11 mouse cellular contexts compared by ENCODE assay signal in genomic region chr7:95853225-95853812, GRCm38 (mm10).
DNase-seq lines count a peak whose midpoint lies in the region; ATAC-seq and TF ChIP-seq lines count a peak whose summit lies in the region.
"Had no signal": no experiment of that assay in that cellular context is flagged by ENCODE, and none has a peak within 500 bp of the region (broad histone marks: within the 10 kb centered on the region; RNA-seq: fewer than 3 reads in every experiment).

No protein-coding gene starts in this region.

- no peak overlapping the region for H3K27ac ChIP-seq in kidney, adult 2 months (ENCODE audit: insufficient read depth, low read depth, low read length)
- H3K27ac ChIP-seq in kidney, embryonic 16.5 days (ENCODE audit: low read length), result no peak overlapping the region
- H3K27ac ChIP-seq: forebrain, embryonic 10.5 days; neural tube, embryonic 12.5 days had no signal

- no peaks in the 10 kb centered on the region for H3K36me3 ChIP-seq in kidney, adult 2 months (ENCODE audit: control insufficient read depth, insufficient read depth, low read length)
- no peaks in the 10 kb centered on the region for H3K36me3 ChIP-seq in kidney, embryonic 16.5 days (ENCODE audit: insufficient read depth, low read length)
- H3K36me3 ChIP-seq: forebrain, embryonic 10.5 days; neural tube, embryonic 12.5 days had no signal

- no peak overlapping the region for H3K4me2 ChIP-seq in kidney, embryonic 16.5 days (replicated peaks; ENCODE audit: low read depth, low read length)
- H3K4me2 ChIP-seq: neural tube, embryonic 12.5 days had no signal

- H3K4me1 ChIP-seq in kidney, adult 2 months (ENCODE audit: control insufficient read depth, insufficient read depth, low read length), result no peaks in the 10 kb centered on the region
- no peaks in the 10 kb centered on the region for H3K4me1 ChIP-seq in kidney, embryonic 16.5 days (ENCODE audit: insufficient read depth, low read length)
- H3K4me1 ChIP-seq: forebrain, embryonic 10.5 days; neural tube, embryonic 12.5 days had no signal

- no peak overlapping the region for H3K4me3 ChIP-seq in kidney, adult 2 months (ENCODE audit: insufficient read depth, low read depth, low read length)
- H3K4me3 ChIP-seq in kidney, embryonic 16.5 days (ENCODE audit: low read length), result no peak overlapping the region
- H3K4me3 ChIP-seq: forebrain, embryonic 10.5 days; neural tube, embryonic 12.5 days had no signal

- H3K9ac ChIP-seq in kidney, embryonic 16.5 days (replicated peaks; ENCODE audit: low read length), result no peak overlapping the region
- H3K9ac ChIP-seq: neural tube, embryonic 12.5 days had no signal

- ATAC-seq in kidney, embryonic 16.5 days (ENCODE audit: low FRiP score, low TSS enrichment), result no peak
- no peak for ATAC-seq in activated CD4-positive, CD25-positive, alpha-beta regulatory T cell, adult 4 months
- ATAC-seq in erythroid progenitor cell, adult 5-6 weeks (replicated peaks; ENCODE audit: low FRiP score, poor library complexity, severe bottlenecking), result no peak

- no peaks in the 10 kb centered on the region for H3K9me3 ChIP-seq in kidney, embryonic 16.5 days (ENCODE audit: low read length)
- H3K9me3 ChIP-seq: forebrain, embryonic 10.5 days; neural tube, embryonic 12.5 days had no signal

- TF ChIP-seq CTCF in kidney, adult 2 months (conservative IDR thresholded peaks at IDR 0.05; ENCODE audit: insufficient read depth, insufficient read length, low read depth, low read length), result no peak

- WGBS in kidney, adult 2 months, result 48% methylated on average over 6 of the region's 6 CpGs
- 59% methylated on average over 6 of the region's 6 CpGs for WGBS in kidney, embryonic 16.5 days

- peak; percentile 12 for DNase-seq in kidney, adult 2 months
- peak; percentile 57 for DNase-seq in urinary bladder, postnatal 14 days (ENCODE audit: low spot score)
- no peak for DNase-seq in urinary bladder, postnatal 10 days (ENCODE audit: low spot score)
- DNase-seq in left cerebral cortex, postnatal 14 days (ENCODE audit: low spot score in 2 of 2), result peak; percentile 12 to 27
- no peak for DNase-seq in heart, adult 18-20 months
- DNase-seq: thymus, postnatal 14 days had no signal

- no peaks in the 10 kb centered on the region for H3K27me3 ChIP-seq in kidney, adult 2 months (replicated peaks; ENCODE audit: control insufficient read depth, insufficient read depth, low read length)
- no peaks in the 10 kb centered on the region for H3K27me3 ChIP-seq in kidney, embryonic 16.5 days (ENCODE audit: insufficient read depth, low read length)
- H3K27me3 ChIP-seq: neural tube, embryonic 12.5 days had no signal

- TF ChIP-seq POLR2A in kidney, adult 2 months (IDR thresholded peaks at IDR 0.05; ENCODE audit: low read depth, low read length), result no peak

- intact Hi-C loops in left cerebral cortex, postnatal 14 days (cut with DNase I), result no loop called here

Comparison
In these comparisons a context has a peak if more than half of its experiments do, and no peak if none do; other contexts are left out.
1. DNase-seq: peak in kidney, adult 2 months (single experiment), urinary bladder, postnatal 14 days (single experiment) and left cerebral cortex, postnatal 14 days (2 of 2); none in urinary bladder, postnatal 10 days (single experiment) and heart, adult 18-20 months (0 of 2).